Mouse (Mus musculus): ENCODE measurements around the gene Lactbl1. TPM values are rescaled to one million over a fixed set of nuclear protein-coding genes. Genes with fewer than 3 reads are reported as not detected.

Gene Lactbl1
- 1.1 and 1.2 TPM in 2 replicates for polyA plus RNA-seq (2012; rRNA removed)

DNA sequence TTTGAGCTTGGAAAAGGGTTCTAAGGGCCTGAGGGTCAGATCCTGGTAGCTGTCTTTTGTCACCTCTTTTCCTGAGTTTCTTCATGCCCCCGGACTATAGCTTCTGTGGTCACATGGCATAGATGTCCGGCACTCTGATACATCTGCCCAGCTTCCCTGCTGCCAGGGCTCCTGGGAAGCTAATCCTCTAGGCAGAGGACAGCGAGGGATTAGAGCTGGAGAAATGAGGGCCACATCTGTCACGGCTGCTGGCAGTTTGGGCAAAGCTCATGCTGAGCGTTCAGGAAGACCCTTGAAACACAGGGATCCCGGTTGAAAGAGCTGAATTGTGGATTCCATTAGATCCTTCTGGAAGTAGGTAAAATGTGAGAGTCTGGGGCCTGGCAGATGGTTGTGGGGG lies at the start of gene Lactbl1:
TSS of gene Lactbl1 (plus strand) at position 234 of the 400 bp plus-strand sequence.
- H3K36me3 ChIP-seq (ENCODE audit: control insufficient read depth, insufficient read depth, low read length) = no peaks in the 10 kb centered on the region
- H3K4me3 ChIP-seq (ENCODE audit: control insufficient read depth, insufficient read depth, low read length) = no peak within 1 kb of the TSS
- TF ChIP-seq CTCF (IDR thresholded peaks at IDR 0.05; ENCODE audit: borderline replicate concordance, control insufficient read depth, extremely low read depth, insufficient read depth, low read length, poor library complexity) (no peak), POLR2A (IDR thresholded peaks at IDR 0.05; ENCODE audit: control insufficient read depth, extremely low read depth, insufficient read depth, low read length, poor library complexity) (no peak)
- peaks cover 13% of the 10 kb centered on the region for H3K4me1 ChIP-seq (replicated peaks; ENCODE audit: control insufficient read depth, insufficient read depth, low read length)
- WGBS = 92% methylated on average over 6 of the region's 6 CpGs
- DNase-seq = no peak
- H3K27ac ChIP-seq (ENCODE audit: control insufficient read depth, insufficient read depth, low read length) = no peak within 1 kb of the TSS
- no peaks in the 10 kb centered on the region for H3K27me3 ChIP-seq (ENCODE audit: control insufficient read depth, insufficient read depth, low read length)

DNA sequence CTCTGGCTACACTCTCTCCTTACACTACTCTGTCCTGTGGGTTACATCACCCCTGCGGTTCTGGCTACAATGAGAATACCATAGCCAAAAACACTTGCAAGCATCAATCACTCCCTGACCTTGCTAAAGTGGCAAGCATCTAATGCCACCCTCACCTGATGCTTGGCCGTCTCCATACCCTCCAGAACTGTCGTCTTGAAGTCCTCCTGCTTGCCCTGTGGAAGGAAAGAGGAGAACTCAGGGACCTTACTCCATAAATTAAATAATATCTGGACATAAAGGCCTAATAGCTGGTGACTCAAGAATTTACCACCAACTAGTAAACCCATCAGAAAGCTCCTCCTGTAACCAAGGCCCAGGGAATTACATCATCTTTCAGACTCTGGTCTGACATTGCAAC lies 40.5 kb upstream of the Lactbl1 start:
- Histone ChIP-seq H3K27me3 (ENCODE audit: control insufficient read depth, insufficient read depth, low read length) (no peaks in the 10 kb centered on the region), H3K4me3 (ENCODE audit: control insufficient read depth, insufficient read depth, low read length) (no peak overlapping the region), H3K36me3 (ENCODE audit: control insufficient read depth, insufficient read depth, low read length) (no peaks in the 10 kb centered on the region), H3K4me1 (replicated peaks; ENCODE audit: control insufficient read depth, insufficient read depth, low read length) (no peaks in the 10 kb centered on the region), H3K27ac (ENCODE audit: control insufficient read depth, insufficient read depth, low read length) (no peak overlapping the region)
- TF ChIP-seq CTCF (IDR thresholded peaks at IDR 0.05; ENCODE audit: borderline replicate concordance, control insufficient read depth, extremely low read depth, insufficient read depth, low read length, poor library complexity) = no peak
- no peak for DNase-seq
- 95% methylated on average over 3 of the region's 3 CpGs for WGBS

DNA sequence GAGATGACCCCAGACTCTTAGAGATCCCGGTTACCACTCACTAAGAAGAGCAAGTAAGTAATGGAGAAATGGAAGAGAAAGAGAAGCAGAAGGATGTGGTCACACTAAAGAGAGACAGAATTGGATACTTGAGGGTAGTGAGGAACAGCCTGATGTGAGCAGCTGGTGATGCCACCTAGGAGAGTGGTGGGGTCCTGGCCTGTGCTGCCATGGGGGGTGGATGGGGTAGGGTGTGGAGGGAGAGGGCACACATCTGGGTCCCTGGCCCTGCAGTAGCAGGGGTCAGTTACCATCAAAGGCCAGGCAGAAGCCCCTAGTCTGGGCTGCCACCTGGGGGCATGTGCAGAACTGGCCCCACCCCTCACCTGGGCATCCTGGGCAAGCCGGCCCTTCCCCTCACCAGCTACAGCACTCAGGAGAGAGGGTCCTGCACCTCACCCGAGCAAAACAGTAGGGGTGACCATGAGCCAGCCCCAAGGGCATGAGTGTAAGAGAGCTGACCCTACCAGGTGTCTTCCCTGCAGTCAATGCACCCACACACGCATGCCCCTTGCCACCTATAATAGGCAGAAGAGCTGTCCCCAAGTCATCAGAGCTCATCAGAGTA lies 35.1 kb upstream of the Lactbl1 start:
- H3K4me3 ChIP-seq (ENCODE audit: control insufficient read depth, insufficient read depth, low read length) = no peak overlapping the region
- no peak for DNase-seq
- H3K36me3 ChIP-seq (ENCODE audit: control insufficient read depth, insufficient read depth, low read length) = peaks cover 21% of the 10 kb centered on the region
- H3K27me3 ChIP-seq (ENCODE audit: control insufficient read depth, insufficient read depth, low read length) = no peaks in the 10 kb centered on the region
- 97% methylated on average over 4 of the region's 4 CpGs for WGBS
- no peak for TF ChIP-seq POLR2A (IDR thresholded peaks at IDR 0.05; ENCODE audit: control insufficient read depth, extremely low read depth, insufficient read depth, low read length, poor library complexity)
- TF ChIP-seq CTCF (IDR thresholded peaks at IDR 0.05; ENCODE audit: borderline replicate concordance, control insufficient read depth, extremely low read depth, insufficient read depth, low read length, poor library complexity) = no peak
- H3K4me1 ChIP-seq (replicated peaks; ENCODE audit: control insufficient read depth, insufficient read depth, low read length) = no peaks in the 10 kb centered on the region
- H3K27ac ChIP-seq (ENCODE audit: control insufficient read depth, insufficient read depth, low read length) = no peak overlapping the region

DNA sequence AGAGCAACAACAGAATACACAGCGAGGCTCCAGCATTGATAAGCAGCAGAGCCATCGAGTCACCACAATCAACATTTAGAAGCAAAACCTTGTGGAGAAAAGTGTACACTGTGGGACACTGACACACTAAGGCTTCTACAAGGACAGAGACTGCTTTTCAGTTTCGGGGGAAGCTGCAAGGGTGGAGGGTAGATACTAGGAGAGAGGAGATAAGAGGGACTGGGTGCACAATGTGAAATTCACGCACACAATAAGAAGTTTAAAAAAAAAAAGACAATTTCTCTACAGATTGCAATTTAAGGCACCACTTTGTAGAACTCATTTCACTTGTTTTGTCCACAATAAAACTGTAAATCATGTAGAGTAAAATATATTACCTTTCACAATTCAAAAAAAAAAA lies 34.4 kb upstream of the Lactbl1 start:
- no peak overlapping the region for H3K4me3 ChIP-seq (ENCODE audit: control insufficient read depth, insufficient read depth, low read length)
- no peak for DNase-seq
- H3K4me1 ChIP-seq (replicated peaks; ENCODE audit: control insufficient read depth, insufficient read depth, low read length) = no peaks in the 10 kb centered on the region
- 96% methylated on average over 4 of the region's 4 CpGs for WGBS
- TF ChIP-seq POLR2A (IDR thresholded peaks at IDR 0.05; ENCODE audit: control insufficient read depth, extremely low read depth, insufficient read depth, low read length, poor library complexity) = no peak
- TF ChIP-seq CTCF (IDR thresholded peaks at IDR 0.05; ENCODE audit: borderline replicate concordance, control insufficient read depth, extremely low read depth, insufficient read depth, low read length, poor library complexity) = no peak
- no peaks in the 10 kb centered on the region for H3K27me3 ChIP-seq (ENCODE audit: control insufficient read depth, insufficient read depth, low read length)
- peaks cover 23% of the 10 kb centered on the region for H3K36me3 ChIP-seq (ENCODE audit: control insufficient read depth, insufficient read depth, low read length)
- H3K27ac ChIP-seq (ENCODE audit: control insufficient read depth, insufficient read depth, low read length) = no peak overlapping the region

DNA sequence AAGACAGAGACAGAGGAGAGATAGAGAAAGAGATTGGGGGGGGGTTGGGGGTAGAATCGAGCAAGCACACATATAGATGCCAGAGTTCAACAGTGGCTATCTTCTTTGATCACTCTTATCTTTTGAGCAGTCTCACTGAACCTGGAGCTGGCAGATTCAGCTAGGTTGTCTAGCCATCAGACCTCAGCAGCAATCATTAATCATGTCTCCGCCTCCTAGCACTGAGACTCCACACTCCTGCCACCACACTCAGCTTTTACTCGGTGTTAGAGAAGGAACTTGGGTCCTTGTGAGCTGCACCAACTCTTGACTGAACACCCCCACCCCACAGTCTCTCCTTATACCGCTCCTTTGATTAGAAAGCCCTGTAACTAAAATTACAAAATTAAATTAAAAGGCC lies 30.3 kb upstream of the Lactbl1 start:
- no peak for DNase-seq
- H3K27ac ChIP-seq (ENCODE audit: control insufficient read depth, insufficient read depth, low read length) = no peak overlapping the region
- TF ChIP-seq CTCF (IDR thresholded peaks at IDR 0.05; ENCODE audit: borderline replicate concordance, control insufficient read depth, extremely low read depth, insufficient read depth, low read length, poor library complexity) (no peak), POLR2A (IDR thresholded peaks at IDR 0.05; ENCODE audit: control insufficient read depth, extremely low read depth, insufficient read depth, low read length, poor library complexity) (no peak)
- WGBS = 75% methylated on average over 4 of the region's 4 CpGs
- no peaks in the 10 kb centered on the region for H3K4me1 ChIP-seq (replicated peaks; ENCODE audit: control insufficient read depth, insufficient read depth, low read length)
- no peaks in the 10 kb centered on the region for H3K27me3 ChIP-seq (ENCODE audit: control insufficient read depth, insufficient read depth, low read length)
- no peak overlapping the region for H3K4me3 ChIP-seq (ENCODE audit: control insufficient read depth, insufficient read depth, low read length)
- H3K36me3 ChIP-seq (ENCODE audit: control insufficient read depth, insufficient read depth, low read length) = peaks cover 23% of the 10 kb centered on the region

DNA sequence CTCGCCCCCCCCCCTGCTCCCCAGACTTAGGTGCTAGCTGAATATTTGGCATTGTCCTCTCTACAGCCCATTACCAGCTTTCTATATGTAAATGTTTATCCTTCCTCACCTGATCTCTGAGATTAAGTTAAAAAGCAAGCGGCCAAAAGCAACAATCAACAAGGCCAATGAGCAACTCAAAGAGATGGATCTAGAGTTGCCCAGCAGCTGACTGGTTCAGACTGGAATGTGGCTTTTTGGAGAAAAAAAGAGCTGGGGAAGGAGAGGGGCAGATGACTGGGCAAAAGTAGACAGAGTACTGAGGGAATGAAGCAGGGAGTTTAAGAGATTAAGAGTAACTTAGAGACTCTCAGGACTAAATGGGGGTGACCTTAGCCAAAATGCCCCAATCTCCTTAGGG lies 28.4 kb upstream of the Lactbl1 start:
- H3K4me3 ChIP-seq (ENCODE audit: control insufficient read depth, insufficient read depth, low read length) = no peak overlapping the region
- no peak for TF ChIP-seq CTCF (IDR thresholded peaks at IDR 0.05; ENCODE audit: borderline replicate concordance, control insufficient read depth, extremely low read depth, insufficient read depth, low read length, poor library complexity)
- no peak for TF ChIP-seq POLR2A (IDR thresholded peaks at IDR 0.05; ENCODE audit: control insufficient read depth, extremely low read depth, insufficient read depth, low read length, poor library complexity)
- no peak overlapping the region for H3K27ac ChIP-seq (ENCODE audit: control insufficient read depth, insufficient read depth, low read length)
- DNase-seq = no peak
- no peaks in the 10 kb centered on the region for H3K27me3 ChIP-seq (ENCODE audit: control insufficient read depth, insufficient read depth, low read length)
- H3K4me1 ChIP-seq (replicated peaks; ENCODE audit: control insufficient read depth, insufficient read depth, low read length) = peaks cover 3% of the 10 kb centered on the region
- H3K36me3 ChIP-seq (ENCODE audit: control insufficient read depth, insufficient read depth, low read length) = peaks cover 22% of the 10 kb centered on the region
- 98% methylated on average over 2 of the region's 2 CpGs for WGBS

DNA sequence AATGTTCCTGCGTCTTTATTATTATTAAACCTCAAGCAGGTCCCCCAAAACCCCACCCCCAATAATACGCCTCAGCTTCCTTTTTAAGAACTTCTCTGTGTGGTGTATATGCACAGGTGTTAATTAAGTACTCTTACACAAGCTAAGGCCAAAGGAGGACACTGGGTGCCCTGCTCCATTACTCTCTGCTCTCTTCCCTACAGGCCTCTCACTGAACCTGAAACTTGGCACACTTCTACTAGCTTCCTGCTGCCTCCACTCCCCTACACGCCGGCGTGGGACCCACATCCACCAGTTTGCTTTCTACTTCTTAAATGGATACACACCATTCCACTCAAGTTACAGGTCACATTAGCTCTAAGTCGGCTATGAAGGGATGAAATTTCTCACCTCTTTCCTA lies 27.2 kb upstream of the Lactbl1 start:
- WGBS = 81% methylated on average over 6 of the region's 6 CpGs
- H3K36me3 ChIP-seq (ENCODE audit: control insufficient read depth, insufficient read depth, low read length) = peaks cover 15% of the 10 kb centered on the region
- TF ChIP-seq POLR2A (IDR thresholded peaks at IDR 0.05; ENCODE audit: control insufficient read depth, extremely low read depth, insufficient read depth, low read length, poor library complexity) (no peak), CTCF (IDR thresholded peaks at IDR 0.05; ENCODE audit: borderline replicate concordance, control insufficient read depth, extremely low read depth, insufficient read depth, low read length, poor library complexity) (no peak)
- H3K4me3 ChIP-seq (ENCODE audit: control insufficient read depth, insufficient read depth, low read length) = no peak overlapping the region
- H3K27ac ChIP-seq (ENCODE audit: control insufficient read depth, insufficient read depth, low read length) = no peak overlapping the region
- H3K4me1 ChIP-seq (replicated peaks; ENCODE audit: control insufficient read depth, insufficient read depth, low read length) = peaks cover 3% of the 10 kb centered on the region
- no peak for DNase-seq
- H3K27me3 ChIP-seq (ENCODE audit: control insufficient read depth, insufficient read depth, low read length) = no peaks in the 10 kb centered on the region
